Mouse (Mus musculus): ENCODE measurements at regions not wholly inside any gene's neighbourhood (a gene's known extent, or its start where the extent isn't known, plus 50 kb on each side); places are given as distances from the start of the nearest gene placed in this dataset.

GRCm38 (mm10) chr7:36352761-36353160 is 345.2 kb upstream of the Tshz3 start:
- DNase-seq, result no peak

DNA sequence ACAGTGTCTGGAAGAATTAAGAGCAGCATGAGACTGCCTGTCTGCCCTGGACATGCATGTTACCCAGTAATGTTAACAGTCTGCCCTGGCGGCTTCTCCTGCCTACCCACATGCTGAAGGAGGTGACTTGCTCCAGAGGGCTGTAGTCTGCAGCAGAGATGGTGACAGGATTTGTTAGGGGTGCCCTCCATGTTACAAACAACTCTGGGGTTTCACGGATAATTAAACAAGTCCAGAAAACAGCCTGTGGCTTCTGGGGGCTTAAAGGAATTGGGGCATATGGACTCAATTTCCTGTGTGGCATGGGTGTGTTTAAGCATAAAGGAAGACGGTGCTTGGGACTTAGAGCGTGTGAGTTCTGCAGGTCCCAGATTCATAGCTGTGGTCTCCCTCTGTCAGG is 347.3 kb upstream of the Tshz3 start:
- DNase-seq, result no peak

DNA sequence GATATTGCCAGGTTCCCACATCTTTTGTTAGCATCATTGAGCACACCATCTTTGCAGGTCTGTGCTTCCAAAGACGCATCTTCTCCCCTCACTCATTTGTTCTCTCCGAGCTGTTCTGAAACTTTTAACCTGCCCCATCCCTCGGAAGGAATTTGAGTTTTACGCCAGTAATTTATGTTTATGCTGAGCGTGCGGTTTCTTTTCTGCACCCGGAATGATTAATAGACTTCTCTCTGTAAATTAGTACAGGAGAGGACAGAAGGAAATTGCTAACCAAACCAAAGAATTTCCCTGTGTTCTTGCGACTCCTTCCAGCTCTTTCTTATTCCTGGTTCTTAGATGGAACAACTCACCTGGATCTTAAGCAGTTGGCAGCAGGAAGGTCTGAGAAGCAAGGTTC is 349.7 kb upstream of the Tshz3 start:
- DNase-seq, result no peak

DNA sequence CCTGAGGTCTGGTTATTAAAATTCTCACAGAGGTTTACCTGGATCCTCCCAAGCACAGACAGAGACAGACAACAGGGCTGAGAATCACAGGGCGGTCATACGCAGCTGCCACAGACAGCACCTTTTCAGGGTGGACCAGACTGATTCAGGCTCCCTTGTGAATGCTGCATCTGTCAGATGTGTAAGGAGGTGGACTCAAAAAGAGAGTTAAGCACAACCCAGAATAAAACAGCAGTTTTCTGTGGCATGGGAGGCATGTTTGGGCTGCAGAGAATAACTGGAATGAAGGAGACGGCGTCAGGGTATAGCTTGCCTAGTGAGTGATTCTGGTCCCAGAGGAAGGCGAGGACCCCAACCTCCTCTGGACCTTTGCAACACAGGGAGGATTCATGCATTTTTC is 363.1 kb upstream of the Tshz3 start:
- DNase-seq, result no peak

GRCm38 (mm10) chr7:36334091-36334490 is 363.8 kb upstream of the Tshz3 start:
- no peak for DNase-seq

DNA sequence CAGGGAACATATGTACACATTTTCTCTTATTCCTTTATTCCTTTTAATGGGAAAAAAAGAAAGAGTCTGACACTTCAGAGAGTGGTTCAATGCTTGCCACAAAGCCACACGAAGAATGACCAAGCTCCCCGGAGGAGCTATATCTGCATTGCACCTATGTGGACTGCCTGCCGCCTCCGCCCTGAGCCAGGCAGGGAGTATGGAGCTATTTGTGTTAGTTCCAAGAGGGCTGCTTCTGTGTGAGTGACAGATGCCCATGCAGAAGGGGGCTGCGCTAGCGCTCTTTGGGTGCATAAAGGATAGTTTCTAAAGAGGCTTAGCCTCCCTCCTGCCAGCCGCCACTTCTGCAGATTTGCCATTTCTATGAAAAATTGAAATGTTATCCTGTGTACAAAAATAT is 365.3 kb upstream of the Tshz3 start:
- DNase-seq, result no peak

GRCm38 (mm10) chr7:36328141-36328540 is 369.8 kb upstream of the Tshz3 start:
- no peak for DNase-seq

DNA sequence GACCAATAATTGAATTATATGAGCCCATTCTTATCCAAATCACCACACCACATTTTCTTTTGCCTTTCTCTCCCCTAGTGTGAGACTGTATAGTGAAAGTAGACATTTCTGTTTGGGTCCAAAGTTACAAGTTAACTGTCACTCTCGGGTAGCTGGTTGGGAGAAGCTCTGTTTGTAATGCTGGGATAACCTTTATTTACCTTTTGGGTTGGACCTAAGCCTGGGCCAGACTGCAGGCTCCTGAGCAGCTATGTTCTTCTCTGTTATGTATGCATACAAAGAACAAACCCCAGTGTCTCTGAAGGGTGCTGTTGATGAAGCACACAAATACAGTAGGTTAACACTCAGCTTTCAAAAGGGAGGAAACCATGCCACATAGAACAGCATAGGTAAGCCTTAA is 373.9 kb upstream of the Tshz3 start:
- no peak for DNase-seq

DNA sequence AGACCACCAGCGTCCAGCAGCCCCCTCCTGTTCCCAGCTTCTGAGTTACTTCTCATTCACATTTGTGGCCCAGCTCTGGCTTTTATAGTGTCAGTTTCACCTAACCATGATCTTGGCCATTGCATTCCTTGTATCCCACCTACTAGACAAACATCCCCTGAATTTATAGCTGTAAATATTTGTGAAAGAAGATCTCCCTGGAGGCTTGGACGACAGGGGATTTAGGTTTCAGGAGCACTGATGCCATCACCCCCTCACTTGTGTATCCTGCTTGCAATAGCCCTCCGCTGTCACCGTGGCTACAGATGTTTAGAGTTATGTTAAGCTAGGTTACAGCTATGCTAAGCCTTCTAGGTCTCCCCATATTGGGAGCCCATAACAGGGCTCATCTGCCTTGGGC is 375.7 kb upstream of the Tshz3 start:
- no peak for DNase-seq

DNA sequence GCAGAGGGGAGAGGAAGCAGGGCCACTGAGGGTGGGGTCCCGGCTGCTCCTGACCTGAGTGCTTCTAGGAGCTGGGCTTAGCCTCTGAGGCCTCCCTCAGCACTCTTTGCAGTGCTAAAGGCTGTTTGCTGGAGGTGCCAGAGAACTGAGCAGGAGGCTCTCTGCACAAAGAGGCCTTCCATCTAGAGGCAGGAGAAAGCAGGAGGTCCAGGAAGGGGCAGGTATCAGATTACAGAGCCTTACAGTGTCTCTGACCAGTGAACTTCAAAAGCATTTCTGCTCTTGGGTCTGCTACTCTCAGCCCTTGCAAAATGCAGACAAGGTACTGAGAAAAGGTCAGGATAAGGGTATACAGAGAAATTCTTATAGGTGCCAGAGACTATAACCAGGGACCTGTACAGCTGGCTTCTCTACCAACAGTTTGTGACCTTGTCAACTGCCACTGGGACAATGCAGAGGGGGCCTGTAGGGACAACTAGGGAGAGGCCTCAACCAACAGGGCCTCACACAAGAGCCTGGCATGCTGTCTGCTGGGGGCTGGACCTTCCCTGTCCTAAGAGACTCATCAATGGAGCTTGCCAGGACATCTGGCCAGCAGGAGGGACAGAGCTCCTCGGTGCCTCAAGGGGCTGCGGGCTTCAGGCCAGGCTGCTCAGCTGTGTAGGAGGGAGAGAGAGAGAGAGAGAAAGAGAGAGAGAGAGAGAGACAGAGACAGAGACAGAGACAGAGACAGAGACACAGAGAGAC is 380.3 kb upstream of the Tshz3 start:
- no peak for DNase-seq

DNA sequence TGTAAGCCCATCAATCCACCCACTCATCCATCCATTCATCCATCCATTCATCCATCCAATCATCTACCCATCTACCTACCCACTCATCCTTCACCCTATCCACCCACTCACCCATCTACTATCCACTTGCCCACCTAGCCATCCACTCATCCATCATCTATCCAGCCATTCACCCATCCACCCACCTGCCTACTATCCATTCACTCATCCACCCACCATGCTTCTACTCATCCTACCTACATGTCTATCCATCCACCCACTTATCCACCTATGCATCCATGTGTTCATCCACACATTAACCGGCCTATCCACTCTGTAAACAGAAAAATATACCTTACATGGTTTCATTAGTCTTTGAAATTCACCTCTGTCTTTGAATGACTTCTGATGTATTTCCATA is 384.2 kb upstream of the Tshz3 start:
- DNase-seq, result no peak

DNA sequence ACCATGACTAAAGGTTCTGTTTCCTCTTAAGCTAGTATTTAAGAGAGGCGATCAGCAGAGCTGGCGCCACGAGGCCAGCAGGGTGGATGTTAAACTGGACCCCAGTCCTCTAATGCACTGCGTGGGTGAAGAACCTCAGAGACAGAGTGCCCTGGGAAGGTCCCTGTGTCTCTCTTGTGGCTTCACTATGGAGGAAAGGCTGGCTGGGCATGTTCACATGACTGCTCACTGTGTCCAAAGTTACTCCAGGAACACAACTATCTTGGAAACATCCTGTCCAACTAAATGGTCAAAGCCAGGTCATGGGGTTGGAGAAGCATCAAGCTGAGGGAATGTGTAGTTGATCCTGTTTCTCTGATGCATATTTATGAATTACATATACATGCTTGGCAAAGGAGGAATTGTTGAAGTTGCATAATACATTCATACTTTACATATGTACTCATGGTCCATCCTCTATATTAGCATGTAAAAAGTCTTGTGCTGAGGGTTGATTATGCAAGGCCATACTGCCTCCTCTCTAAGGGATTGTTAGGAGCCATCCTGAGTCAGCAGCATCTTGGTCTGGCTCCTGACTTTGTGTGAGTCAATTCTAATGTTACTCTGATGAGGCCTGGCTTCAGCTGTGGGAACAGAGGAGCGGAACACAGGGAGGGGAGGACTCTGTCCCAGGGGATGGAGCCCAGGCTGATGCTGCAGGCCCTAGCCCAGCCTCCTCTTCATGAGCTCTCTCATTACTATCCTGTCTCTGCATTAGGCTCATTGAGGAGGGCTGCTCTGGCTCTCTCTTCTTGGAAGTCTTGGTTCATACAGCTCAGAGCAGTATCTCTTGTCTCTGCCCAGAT is 387.9 kb upstream of the Tshz3 start:
- no peak for DNase-seq

DNA sequence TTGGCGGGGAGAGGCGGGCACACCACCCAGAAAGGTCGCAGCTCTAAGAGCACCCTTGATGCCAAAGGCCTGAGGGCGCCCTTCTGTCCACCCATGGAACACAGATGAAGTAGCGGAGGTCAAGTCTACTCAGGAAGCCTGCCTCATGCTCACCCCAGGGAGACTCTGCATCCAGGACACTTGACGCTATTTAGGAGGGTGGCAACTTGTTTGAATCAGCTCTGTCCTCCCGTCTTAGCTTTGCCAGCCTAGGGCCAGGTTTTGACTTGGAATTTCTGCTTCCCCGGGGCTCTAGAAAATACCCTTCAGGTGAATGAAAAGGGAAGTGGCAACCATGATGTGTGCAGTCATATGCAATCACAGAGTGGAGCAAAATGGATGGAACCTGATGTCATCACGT is 389.2 kb upstream of the Tshz3 start:
- no peak for DNase-seq

- no peak for DNase-seq
Observed at GRCm38 (mm10) chr7:36308106-36308620, 389.8 kb upstream of the Tshz3 start.

DNA sequence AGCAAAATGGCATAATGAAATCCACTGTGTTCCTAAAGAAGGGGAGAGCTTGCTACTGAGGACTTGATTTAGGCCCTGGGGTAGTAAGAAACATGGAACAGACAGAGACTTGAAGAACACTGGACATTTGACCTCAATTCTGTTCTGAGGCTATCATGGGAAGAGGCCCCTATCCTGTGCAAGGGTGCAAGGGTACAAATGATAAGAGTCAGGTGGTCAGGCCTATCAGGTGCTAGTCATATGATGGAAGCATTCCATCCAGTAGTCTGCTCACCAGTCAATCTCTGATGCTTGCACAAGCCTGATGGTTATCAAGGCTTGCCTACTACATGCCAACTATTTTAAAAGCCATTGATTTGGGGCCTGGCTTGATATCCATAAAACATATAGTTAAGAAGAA is 420.6 kb upstream of the Tshz3 start:
- no peak for DNase-seq

DNA sequence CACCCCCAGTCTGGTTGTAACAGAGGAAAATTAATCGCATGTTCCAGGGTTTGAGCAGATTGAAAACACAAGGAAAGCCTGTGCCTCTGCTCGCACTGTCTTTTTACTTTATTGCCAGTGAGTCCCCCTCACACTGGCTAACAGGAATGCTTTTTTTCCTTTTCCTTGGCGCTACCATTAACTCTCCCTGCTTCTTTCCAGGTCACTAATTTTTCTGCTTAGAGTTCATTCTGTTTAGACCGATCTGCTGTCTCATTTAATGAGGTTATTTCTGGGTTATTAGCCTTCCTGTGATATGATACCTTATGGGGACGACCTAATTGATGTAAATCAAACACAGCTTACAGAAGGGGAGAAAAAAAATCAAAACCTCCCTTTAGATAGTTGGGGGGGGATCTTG is 429.0 kb upstream of the Tshz3 start:
- DNase-seq, result no peak

- no peak for DNase-seq
Observed at GRCm38 (mm10) chr7:36265163-36265823, 432.6 kb upstream of the Tshz3 start.

DNA sequence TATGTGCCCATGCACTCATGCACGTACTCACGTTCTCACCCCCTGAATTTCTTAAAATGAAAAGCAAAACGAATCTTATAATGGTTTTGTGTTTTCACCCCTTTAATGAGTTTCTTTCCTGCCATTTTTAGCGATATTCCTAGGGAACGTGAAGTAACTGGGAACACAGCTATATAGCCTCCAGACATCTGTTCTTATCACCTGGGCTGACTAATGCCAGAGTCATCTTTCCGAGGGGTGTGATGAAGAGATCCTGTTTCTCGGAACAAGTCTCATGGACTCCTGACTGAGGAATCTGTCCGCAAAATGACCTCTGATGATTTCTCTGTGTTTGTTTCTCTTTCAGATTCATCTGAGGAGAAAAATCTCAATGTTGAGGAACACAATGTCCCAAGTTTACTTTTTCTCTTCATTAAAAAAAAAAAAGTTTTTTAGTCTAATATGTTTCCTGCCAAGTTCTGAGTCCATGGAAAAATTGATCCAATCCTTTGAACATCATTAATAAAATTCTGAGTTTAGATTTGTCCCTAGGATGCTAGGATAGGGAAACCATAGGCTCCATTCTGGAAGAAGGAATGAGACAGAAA is 435.7 kb upstream of the Tshz3 start:
- no peak for DNase-seq

DNA sequence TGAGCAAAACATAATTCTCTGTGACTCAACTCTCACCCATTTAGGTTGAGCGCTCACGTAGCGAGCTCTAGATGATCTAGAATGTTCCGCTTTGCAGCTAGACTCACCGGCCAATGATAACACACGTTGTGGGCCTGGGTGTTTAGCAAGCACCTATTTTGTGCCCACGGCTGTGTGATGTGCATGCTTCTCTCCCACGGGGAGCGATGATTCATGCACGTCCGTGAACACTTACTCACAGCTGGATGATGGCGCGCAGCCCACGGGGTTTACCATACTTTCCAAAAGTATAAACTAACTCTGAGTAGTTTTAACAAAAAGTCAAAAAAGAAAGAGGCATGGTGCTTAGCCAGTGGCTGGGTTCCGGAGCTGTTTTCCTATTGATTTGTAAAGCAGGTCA is 440.8 kb upstream of the Tshz3 start:
- no peak for DNase-seq

DNA sequence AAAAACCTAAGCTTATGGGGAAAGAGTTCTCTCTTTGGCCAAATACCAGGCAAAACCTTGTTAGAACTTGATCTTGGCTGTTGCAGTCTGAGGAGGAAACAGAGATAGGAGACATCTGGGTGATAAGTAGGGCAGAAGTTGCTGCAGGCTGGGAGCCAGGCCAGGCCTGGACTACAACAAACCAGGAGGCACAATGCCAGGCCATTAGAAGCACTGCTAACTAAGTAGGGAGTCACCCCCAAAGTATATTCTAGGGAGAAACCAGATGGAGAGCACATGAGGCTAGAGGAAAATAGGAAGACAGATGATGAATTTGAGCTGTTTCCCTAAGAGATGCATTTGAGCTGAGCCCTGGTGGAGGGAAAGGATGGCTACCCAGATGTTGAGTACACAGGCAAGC is 444.6 kb upstream of the Zfp507 start:
- DNase-seq, result no peak

DNA sequence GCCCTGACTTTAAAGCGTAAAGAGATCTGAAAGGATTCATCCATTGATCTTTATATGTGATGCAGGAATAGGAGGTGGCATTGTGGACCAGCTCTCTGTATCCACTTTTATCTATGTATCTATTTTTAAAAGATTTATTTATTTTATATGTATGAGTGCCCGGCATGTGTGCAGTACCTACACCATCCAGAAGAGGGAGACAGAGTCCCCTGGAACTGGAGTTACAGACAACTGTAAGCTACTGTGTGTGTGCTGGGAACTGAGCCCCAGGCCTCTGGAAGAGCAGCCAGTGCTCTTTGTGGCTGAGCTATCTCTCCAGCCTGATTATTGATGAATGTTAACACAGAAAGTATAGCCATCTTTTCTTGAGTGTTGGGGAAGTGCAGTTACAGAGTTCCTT is 433.9 kb upstream of the Zfp507 start:
- DNase-seq, result no peak

DNA sequence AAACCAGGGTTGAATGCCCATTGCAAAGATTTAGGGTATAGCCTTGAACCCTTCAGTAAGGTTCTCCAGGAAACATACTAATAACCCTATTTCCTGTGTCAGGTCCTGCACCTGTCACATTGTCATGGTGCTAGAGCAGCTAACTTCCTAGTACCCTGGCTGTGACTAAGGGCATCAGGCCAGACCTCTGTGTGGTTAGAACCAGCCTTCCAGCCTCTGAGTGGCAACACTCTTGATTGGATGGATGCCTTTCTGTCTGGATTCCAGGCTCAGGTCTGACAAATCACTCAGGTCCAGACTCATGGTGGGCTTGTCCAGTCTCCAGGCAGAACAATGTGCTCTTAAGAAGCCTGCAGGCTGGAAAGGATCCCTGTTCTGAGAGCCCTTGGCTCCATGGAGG is 426.2 kb upstream of the Zfp507 start:
- no peak for DNase-seq

DNA sequence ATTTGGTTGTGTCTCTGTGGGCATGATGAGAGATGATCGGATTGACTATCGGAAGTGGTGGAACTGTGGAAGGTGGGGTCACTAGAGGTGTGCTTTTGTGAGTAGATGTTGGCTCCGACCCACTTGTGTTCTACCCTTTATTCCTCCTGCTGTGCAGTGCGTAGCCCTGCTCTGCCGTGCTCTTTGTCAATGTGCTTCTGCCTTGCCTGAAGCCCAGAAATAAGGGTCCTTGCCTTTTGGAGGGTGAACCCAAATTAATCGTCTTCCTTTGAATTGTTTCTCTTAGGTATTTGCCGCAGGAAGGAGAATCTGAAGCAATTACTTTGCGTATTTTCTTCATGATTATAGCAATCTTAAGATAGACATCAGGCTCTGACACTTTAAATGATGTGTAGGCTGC is 421.6 kb upstream of the Zfp507 start:
- DNase-seq, result no peak

All from kidney, adult 18-20 months (tissue).